Mouse (Mus musculus) retina, embryonic 14.5 days (tissue): ENCODE results near the gene Ubn1.
A peak's percentile ranks its signal among the peaks of the same experiment; 100 is the strongest.

Experiments used
- DNase-seq: peaks from one replicate; pipeline ENCODE4 v3.0.0-alpha.2; 2015; ENCODE audit warnings: low spot score

Ubn1 gene

GRCm38 (mm10) chr16:5071974-5072373, 22.1 kb downstream of the Ubn1 start:
- no peak for DNase-seq

- no peak for DNase-seq
These were observed 24.5 kb downstream of the Ubn1 start for GRCm38 (mm10) chr16:5074341-5074740.

- no peak for DNase-seq
These were observed 35.3 kb downstream of the Ubn1 start for GRCm38 (mm10) chr16:5085196-5085595.

GRCm38 (mm10) chr16:5086179-5086578, 36.3 kb downstream of the Ubn1 start:
- DNase-seq, result no peak

- DNase-seq, result no peak
These were observed 39.2 kb downstream of the Ubn1 start for GRCm38 (mm10) chr16:5089021-5089420.

GRCm38 (mm10) chr16:5093285-5093684, 43.4 kb downstream of the Ubn1 start:
- DNase-seq, result no peak

- no peak for DNase-seq
These were observed 46.6 kb downstream of the Ubn1 start for GRCm38 (mm10) chr16:5096504-5096903.

GRCm38 (mm10) chr16:5101000-5101399, 51.1 kb downstream of the Ubn1 start:
- DNase-seq, result no peak

GRCm38 (mm10) chr16:5109877-5110276, 60.0 kb downstream of the Ubn1 start:
- no peak for DNase-seq

- DNase-seq, result no peak
These were observed 61.2 kb downstream of the Ubn1 start for GRCm38 (mm10) chr16:5111021-5111420.

- no peak for DNase-seq
These were observed 63.2 kb downstream of the Ubn1 start for GRCm38 (mm10) chr16:5113002-5113550.

GRCm38 (mm10) chr16:5113582-5113981, 63.7 kb downstream of the Ubn1 start:
- DNase-seq, result no peak

- DNase-seq, result no peak
These were observed 69.5 kb downstream of the Ubn1 start for GRCm38 (mm10) chr16:5119385-5119784.

GRCm38 (mm10) chr16:5119845-5120244, 70.0 kb downstream of the Ubn1 start:
- no peak for DNase-seq

- DNase-seq, result no peak
These were observed 73.6 kb downstream of the Ubn1 start for GRCm38 (mm10) chr16:5123476-5123875.

GRCm38 (mm10) chr16:5130196-5130595, 80.3 kb downstream of the Ubn1 start:
- DNase-seq, result no peak

GRCm38 (mm10) chr16:5130766-5131165, 80.9 kb downstream of the Ubn1 start:
- DNase-seq, result no peak

- no peak for DNase-seq
These were observed 81.5 kb downstream of the Ubn1 start for GRCm38 (mm10) chr16:5131251-5131922.

- DNase-seq, result peak; percentile 27
These were observed 82.5 kb downstream of the Ubn1 start, which contains the start of gene Ppl for GRCm38 (mm10) chr16:5132401-5132801. Gene Ppl, minus strand, starts transcription at chr16:5132421.

GRCm38 (mm10) chr16:5134623-5135330, 84.9 kb downstream of the Ubn1 start:
- DNase-seq, result no peak

GRCm38 (mm10) chr16:5135551-5136261, 85.8 kb downstream of the Ubn1 start:
- no peak for DNase-seq
